Mouse (Mus musculus): ENCODE measurements at regions not wholly inside any gene's neighbourhood (a gene's known extent, or its start where the extent isn't known, plus 50 kb on each side); places are given as distances from the start of the nearest gene placed in this dataset.
"Not testable (repeated sequence)": the region's sequence is repeated elsewhere in the genome, so short reads cannot be mapped to it uniquely, and the experiment has no call there.

GRCm38 (mm10) chr4:18349157-18349556 is 1256.1 kb upstream of the Gm12353 start:
- DNase-seq (ENCODE audit: low spot score in 2 of 2), result peak in 1 of 2 experiments; percentile 39
- intact Hi-C loops (cut with DNase I), result no loop called here

- intact Hi-C loops (cut with DNase I), result no loop called here
- peak; percentile 49 to 50 for DNase-seq (ENCODE audit: low spot score in 2 of 2)
Measured at GRCm38 (mm10) chr4:18365514-18365913, 1239.7 kb upstream of the Gm12353 start.

DNA sequence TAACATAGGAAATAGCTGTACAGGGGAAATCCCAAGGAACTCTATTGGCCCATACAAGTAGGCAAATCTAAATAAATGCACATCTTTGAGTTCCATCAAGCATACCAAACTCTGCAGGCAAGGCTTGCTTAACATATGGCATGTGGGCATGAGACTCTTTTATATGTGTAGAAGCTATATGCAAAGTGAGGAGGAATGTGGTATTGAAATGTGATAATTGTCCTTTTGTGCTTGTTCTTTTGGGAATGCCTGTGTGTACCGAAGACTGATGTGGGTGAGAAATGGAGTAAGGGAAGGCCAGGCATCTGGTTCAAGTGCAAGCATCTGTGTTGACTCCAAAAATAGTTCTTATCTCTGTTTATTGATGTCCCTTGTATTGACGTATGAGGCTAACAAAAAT is 1239.3 kb upstream of the Gm12353 start:
- peak; percentile 23 to 79 for DNase-seq (ENCODE audit: low spot score in 2 of 2)
- intact Hi-C loops (cut with DNase I), result no loop called here

- no peak for DNase-seq (ENCODE audit: low spot score in 2 of 2)
- intact Hi-C loops (cut with DNase I), result no loop called here
Measured at GRCm38 (mm10) chr4:18394815-18395521, 1210.3 kb upstream of the Gm12353 start.

DNA sequence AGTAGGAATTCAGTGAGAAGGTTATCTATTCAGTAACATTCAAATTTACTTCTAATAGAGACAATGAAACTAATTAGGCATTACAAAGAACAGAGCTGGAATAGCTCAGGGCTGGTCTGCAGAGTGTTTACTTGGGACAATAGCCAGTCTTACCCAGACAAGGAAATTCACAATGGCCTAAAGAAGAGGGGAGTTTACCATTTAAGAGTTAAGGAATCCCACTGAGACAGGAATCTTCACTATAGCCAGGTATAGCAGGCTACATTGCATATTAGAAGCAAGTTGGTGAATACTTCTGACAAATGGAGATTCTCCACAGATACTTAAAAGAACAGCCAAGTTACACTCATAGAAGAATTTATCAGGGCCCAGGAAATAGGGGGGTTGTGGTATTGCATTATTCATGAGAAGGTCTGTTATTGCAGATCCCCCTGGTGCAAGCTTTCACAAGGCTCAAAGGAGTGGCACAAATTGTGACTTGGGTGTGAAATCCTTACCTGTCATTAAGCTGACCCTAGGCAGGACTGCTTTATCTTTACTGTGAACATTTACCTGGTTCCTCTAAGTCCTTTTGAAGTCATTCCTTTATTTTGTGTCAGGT is 1209.6 kb upstream of the Gm12353 start:
- DNase-seq (ENCODE audit: low spot score in 2 of 2); intact Hi-C loops (cut with DNase I): not testable (repeated sequence)

- peak in 1 of 2 experiments; percentile 5 for DNase-seq (ENCODE audit: low spot score in 2 of 2)
- intact Hi-C loops (cut with DNase I), result no loop called here
Measured at GRCm38 (mm10) chr4:18410338-18410737, 1194.9 kb upstream of the Gm12353 start.

DNA sequence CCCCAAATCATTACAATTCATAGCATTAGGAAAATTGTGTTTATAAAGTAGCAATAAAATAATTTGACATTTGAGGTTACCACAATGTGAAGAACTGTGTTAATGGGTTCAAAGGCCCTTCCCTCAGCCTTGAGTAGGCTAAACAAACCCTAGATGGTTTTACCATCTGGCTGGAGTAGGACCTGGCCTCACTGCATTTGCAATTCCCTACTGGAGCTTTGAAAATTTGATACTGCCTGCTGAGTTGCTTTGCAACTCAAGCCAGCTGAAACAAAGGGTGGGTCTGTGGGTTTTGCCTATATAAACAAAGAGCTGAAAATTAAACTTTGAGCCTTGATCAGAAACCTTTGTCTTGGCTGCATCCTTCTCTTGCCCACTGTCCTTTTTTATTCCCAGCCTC is 1163.9 kb upstream of the Gm12353 start:
- no peak for DNase-seq (ENCODE audit: low spot score in 2 of 2)
- intact Hi-C loops (cut with DNase I), result no loop called here

- intact Hi-C loops (cut with DNase I), result no loop called here
- DNase-seq (ENCODE audit: low spot score in 2 of 2), result no peak
Measured at GRCm38 (mm10) chr4:18444284-18445004, 1160.8 kb upstream of the Gm12353 start.

GRCm38 (mm10) chr4:18461641-18462040 is 1143.6 kb upstream of the Gm12353 start:
- no peak for DNase-seq (ENCODE audit: low spot score in 2 of 2)
- intact Hi-C loops (cut with DNase I), result no loop called here

DNA sequence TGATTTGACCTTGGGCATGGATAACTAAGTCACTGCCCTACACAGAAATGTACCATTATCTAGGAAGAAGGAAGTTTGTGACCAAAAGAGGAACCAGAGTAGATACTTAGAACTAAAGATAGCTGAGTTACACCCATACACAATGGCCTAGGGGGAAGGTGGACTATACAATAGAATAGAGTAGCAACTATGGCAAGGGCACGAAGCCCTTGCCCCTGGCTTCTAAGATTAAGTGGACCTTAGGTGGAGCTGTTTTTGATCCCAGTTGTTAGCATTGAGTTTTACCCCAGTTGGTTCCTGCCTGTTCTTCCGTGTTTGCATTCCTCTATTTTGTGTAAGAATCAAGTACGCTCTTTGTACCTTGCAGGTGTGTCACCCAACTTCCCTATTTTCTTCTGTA is 1137.0 kb upstream of the Gm12353 start:
- DNase-seq (ENCODE audit: low spot score in 2 of 2); intact Hi-C loops (cut with DNase I): not testable (repeated sequence)

DNA sequence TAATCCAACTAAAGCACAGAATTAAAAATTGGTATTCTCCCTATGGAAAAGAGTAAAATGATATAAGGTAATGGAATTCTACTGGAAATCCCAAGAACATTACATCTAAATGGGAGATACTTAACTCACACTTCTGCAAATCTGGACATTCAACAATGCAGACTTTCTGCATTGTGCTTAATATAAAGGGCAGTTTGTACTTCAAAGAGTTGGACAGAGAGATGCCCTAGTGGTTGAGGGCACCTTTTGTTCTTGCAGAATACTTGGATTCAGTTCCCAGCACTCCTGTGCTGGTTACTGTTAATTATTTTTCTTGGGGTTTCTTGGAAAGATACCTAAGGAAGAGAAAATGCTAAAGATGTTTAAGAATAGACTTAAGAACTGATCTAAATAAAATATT is 1135.7 kb upstream of the Gm12353 start:
- DNase-seq (ENCODE audit: low spot score in 2 of 2), result no peak
- intact Hi-C loops (cut with DNase I), result no loop called here

Data from left cerebral cortex, postnatal 14 days (tissue).